Mouse (Mus musculus): ENCODE results near the gene Cpvl. TPM values are rescaled to one million over a fixed set of nuclear protein-coding genes. Genes with fewer than 3 reads are reported as not detected.

The Cpvl gene
- total and polyA plus RNA-seq, 3 experiments: not detected

DNA sequence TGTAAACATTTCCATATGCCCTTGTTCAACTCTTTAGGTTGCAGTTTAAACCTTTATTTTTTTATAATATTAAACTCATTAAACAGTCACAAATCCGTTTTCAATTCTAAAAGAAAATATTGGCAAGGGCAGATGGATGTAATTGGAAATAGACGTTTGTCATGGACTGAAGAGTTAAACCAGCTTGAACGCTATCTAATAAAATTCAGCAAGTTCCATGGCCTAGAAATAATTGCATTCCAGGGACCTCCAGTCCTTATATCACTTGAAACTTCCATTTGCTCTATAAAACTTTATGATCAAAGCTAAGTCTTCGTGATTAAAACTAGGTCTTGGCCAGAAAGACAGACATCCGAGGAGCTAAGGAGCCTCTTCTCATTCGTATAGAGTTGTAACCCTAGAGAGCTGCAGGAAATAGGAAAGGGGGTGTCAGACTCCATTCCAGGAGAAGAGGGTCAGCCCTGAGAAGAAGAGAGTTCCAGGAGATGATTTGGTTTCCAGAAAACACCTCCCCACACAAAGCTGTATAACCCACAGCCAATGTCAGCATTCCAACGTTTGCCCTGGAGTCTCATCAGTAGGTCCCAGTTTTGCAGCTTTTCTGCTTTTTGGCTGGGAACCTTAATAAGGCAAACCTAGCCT lies 36.2 kb downstream of the Cpvl start:
- Histone ChIP-seq H3K9ac (ENCODE audit: control insufficient read depth, low read depth, low read length, poor library complexity, severe bottlenecking) (no peak overlapping the region), H3K9me3 (replicated peaks; ENCODE audit: insufficient read depth, low read length) (no peaks in the 10 kb centered on the region), H3K27me3 (ENCODE audit: control insufficient read depth in 1 of 2, insufficient read depth in 2 of 2, low read length in 2 of 2) (no peaks in the 10 kb centered on the region), H3K4me3 (ENCODE audit: control insufficient read depth in 1 of 2, insufficient read depth in 1 of 2, low read depth in 2 of 2, low read length in 2 of 2) (no peak overlapping the region), H3K4me1 (ENCODE audit: control insufficient read depth in 1 of 2, insufficient read depth in 2 of 2, low read length in 2 of 2) (no peaks in the 10 kb centered on the region), H3K27ac (ENCODE audit: control insufficient read depth, low read depth, low read length) (no peak overlapping the region), H3K79me2 (ENCODE audit: control insufficient read depth, insufficient read depth, low read length, poor library complexity) (no peaks in the 10 kb centered on the region), H3K36me3 (ENCODE audit: control insufficient read depth in 1 of 2, insufficient read depth in 2 of 2, low read length in 2 of 2) (no peaks in the 10 kb centered on the region)
- no peak for DNase-seq (ENCODE audit: low read depth, low spot score)
- no peak for TF ChIP-seq ETS1 (IDR thresholded peaks at IDR 0.05; ENCODE audit: low read depth, low read length)
- no peak for TF ChIP-seq POLR2AphosphoS2 (IDR thresholded peaks at IDR 0.05; ENCODE audit: low read length)
- TF ChIP-seq ZMIZ1 (IDR thresholded peaks at IDR 0.05; ENCODE audit: low read depth, low read length): no peak
- TF ChIP-seq TCF12 (IDR thresholded peaks at IDR 0.05; ENCODE audit: low read depth, low read length): no peak
- TF ChIP-seq MXI1 (IDR thresholded peaks at IDR 0.05; ENCODE audit: low read depth, low read length): no peak
- no peak for TF ChIP-seq USF2 (IDR thresholded peaks at IDR 0.05; ENCODE audit: borderline replicate concordance in 1 of 2, insufficient read depth in 1 of 2, low read depth in 1 of 2, low read length in 2 of 2)
- TF ChIP-seq RCOR1 (IDR thresholded peaks at IDR 0.05; ENCODE audit: low read depth, low read length): no peak
- no peak for TF ChIP-seq ZNF384 (IDR thresholded peaks at IDR 0.05; ENCODE audit: low read depth, low read length)
- TF ChIP-seq POLR2AphosphoS5 (IDR thresholded peaks at IDR 0.05; ENCODE audit: borderline replicate concordance, low read depth, low read length): no peak
- no peak for TF ChIP-seq GATA1 (IDR thresholded peaks at IDR 0.05; ENCODE audit: low read depth, low read length)
- TF ChIP-seq EP300 (IDR thresholded peaks at IDR 0.05; ENCODE audit: low read depth in 1 of 2, low read length in 2 of 2): no peak
- no peak for TF ChIP-seq MAFK (IDR thresholded peaks at IDR 0.05; ENCODE audit: borderline replicate concordance, low read depth, low read length)
- TF ChIP-seq ZKSCAN1 (IDR thresholded peaks at IDR 0.05; ENCODE audit: low read depth, low read length): no peak
- TF ChIP-seq GABPA (IDR thresholded peaks at IDR 0.05; ENCODE audit: low read depth, low read length): no peak
- no peak for TF ChIP-seq NELFE (IDR thresholded peaks at IDR 0.05; ENCODE audit: low read depth, low read length)
- TF ChIP-seq MYB (IDR thresholded peaks at IDR 0.05; ENCODE audit: low read depth, low read length): no peak
- TF ChIP-seq CTCF (IDR thresholded peaks at IDR 0.05 in 2 of 3, conservative IDR thresholded peaks at IDR 0.05 in 1 of 3; ENCODE audit: control insufficient read depth in 1 of 3, insufficient read depth in 1 of 3, low read depth in 2 of 3, low read length in 3 of 3, poor library complexity in 1 of 3, severe bottlenecking in 1 of 3): no peak

DNA sequence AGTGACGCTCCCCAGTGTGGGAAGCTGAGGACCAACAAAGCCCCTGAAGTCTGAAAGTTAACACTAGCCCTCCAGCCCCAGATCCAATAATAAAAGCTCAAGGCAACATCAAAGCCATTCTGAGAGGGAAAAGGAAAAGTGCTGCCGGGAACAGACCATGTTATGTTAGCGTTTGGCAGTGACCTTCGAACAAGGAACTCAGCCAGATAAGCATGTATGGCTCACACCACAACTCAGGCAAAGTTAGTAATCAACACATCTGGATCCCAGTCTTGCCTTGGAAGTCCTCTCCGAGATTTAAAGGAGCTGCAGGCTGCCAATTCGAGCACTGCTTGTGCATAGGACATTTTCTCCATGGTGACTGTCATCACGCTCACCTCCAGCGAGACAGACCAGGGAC lies 38.7 kb downstream of the Cpvl start:
- Histone ChIP-seq H3K4me1 (ENCODE audit: control insufficient read depth in 1 of 2, insufficient read depth in 2 of 2, low read length in 2 of 2) (no peaks in the 10 kb centered on the region), H3K79me2 (ENCODE audit: control insufficient read depth, insufficient read depth, low read length, poor library complexity) (no peaks in the 10 kb centered on the region), H3K27ac (ENCODE audit: control insufficient read depth, low read depth, low read length) (no peak overlapping the region), H3K27me3 (ENCODE audit: control insufficient read depth in 1 of 2, insufficient read depth in 2 of 2, low read length in 2 of 2) (no peaks in the 10 kb centered on the region), H3K4me3 (ENCODE audit: control insufficient read depth in 1 of 2, insufficient read depth in 1 of 2, low read depth in 2 of 2, low read length in 2 of 2) (no peak overlapping the region), H3K9ac (ENCODE audit: control insufficient read depth, low read depth, low read length, poor library complexity, severe bottlenecking) (no peak overlapping the region), H3K36me3 (ENCODE audit: control insufficient read depth in 1 of 2, insufficient read depth in 2 of 2, low read length in 2 of 2) (no peaks in the 10 kb centered on the region), H3K9me3 (replicated peaks; ENCODE audit: insufficient read depth, low read length) (no peaks in the 10 kb centered on the region)
- no peak for TF ChIP-seq BHLHE40 (IDR thresholded peaks at IDR 0.05; ENCODE audit: borderline replicate concordance, low read depth, low read length)
- no peak for TF ChIP-seq MAZ (IDR thresholded peaks at IDR 0.05; ENCODE audit: low read depth, low read length)
- TF ChIP-seq JUND (IDR thresholded peaks at IDR 0.05; ENCODE audit: low read depth, low read length): no peak
- TF ChIP-seq E2F4 (IDR thresholded peaks at IDR 0.05; ENCODE audit: borderline replicate concordance, low read depth, low read length): no peak
- TF ChIP-seq ELF1 (IDR thresholded peaks at IDR 0.05; ENCODE audit: low read depth, low read length): no peak
- TF ChIP-seq ZMIZ1 (IDR thresholded peaks at IDR 0.05; ENCODE audit: low read depth, low read length): no peak
- TF ChIP-seq GABPA (IDR thresholded peaks at IDR 0.05; ENCODE audit: low read depth, low read length): no peak
- TF ChIP-seq ZKSCAN1 (IDR thresholded peaks at IDR 0.05; ENCODE audit: low read depth, low read length): no peak
- TF ChIP-seq ETS1 (IDR thresholded peaks at IDR 0.05; ENCODE audit: low read depth, low read length): no peak
- TF ChIP-seq UBTF (IDR thresholded peaks at IDR 0.05; ENCODE audit: borderline replicate concordance, insufficient read depth, low read depth, low read length): no peak
- no peak for TF ChIP-seq NELFE (IDR thresholded peaks at IDR 0.05; ENCODE audit: low read depth, low read length)
- TF ChIP-seq SIN3A (IDR thresholded peaks at IDR 0.05; ENCODE audit: low read length): no peak
- TF ChIP-seq TAL1 (IDR thresholded peaks at IDR 0.05; ENCODE audit: low read length): no peak
- no peak for TF ChIP-seq TBP (IDR thresholded peaks at IDR 0.05; ENCODE audit: low read depth, low read length)
- no peak for TF ChIP-seq SMC3 (IDR thresholded peaks at IDR 0.05; ENCODE audit: low read depth, low read length)
- TF ChIP-seq MYC (IDR thresholded peaks at IDR 0.05; ENCODE audit: low read depth, low read length): no peak
- TF ChIP-seq EP300 (IDR thresholded peaks at IDR 0.05; ENCODE audit: low read depth in 1 of 2, low read length in 2 of 2): no peak
- no peak for TF ChIP-seq MAFK (IDR thresholded peaks at IDR 0.05; ENCODE audit: borderline replicate concordance, low read depth, low read length)
- no peak for DNase-seq (ENCODE audit: low read depth, low spot score)

Measured in MEL (cell line).